Mouse (Mus musculus) stomach, postnatal 0 days (tissue): ENCODE measurements around the gene Tmem26. TPM values are rescaled to one million over a fixed set of nuclear protein-coding genes. Genes with fewer than 3 reads are reported as not detected.

Source experiments
- ATAC-seq: fragments of 200-750 bp; cut with Nextera tagmentation; 2 replicates; pipeline ENCODE4 v1.8.0; 2017; ENCODE audit not compliant: low FRiP score, low TSS enrichment
- DNase-seq: peaks from one replicate; pipeline ENCODE4 v3.0.0-alpha.2; 2016; ENCODE audit warnings: low spot score
- H3K27ac ChIP-seq: fragments of 300-500 bp; sonication (generic); replicated peaks from 2 replicates; pipeline ENCODE4 v1.5.1; 2014; ENCODE audit warnings: mild to moderate bottlenecking, control low read depth
- H3K27me3 ChIP-seq: fragments of 300-500 bp; sonication (generic); 2 replicates; pipeline ENCODE4 v1.6.1; 2014; ENCODE audit warnings: low read length; ENCODE audit not compliant: control insufficient read depth, insufficient read depth
- H3K36me3 ChIP-seq: fragments of 300-500 bp; sonication (generic); 2 replicates; pipeline ENCODE4 v1.6.1; 2014; ENCODE audit warnings: low read length, mixed read lengths; ENCODE audit not compliant: control insufficient read depth, insufficient read depth
- H3K4me1 ChIP-seq: fragments of 300-500 bp; sonication (generic); replicated peaks from 2 replicates; pipeline ENCODE4 v1.6.1; 2014; ENCODE audit warnings: antibody characterized with exemption; ENCODE audit not compliant: control insufficient read depth, insufficient read depth
- H3K4me2 ChIP-seq: fragments of 300-500 bp; sonication (generic); replicated peaks from 2 replicates; pipeline ENCODE4 v1.6.1; 2014; ENCODE audit warnings: low read depth, mild to moderate bottlenecking, control low read depth, moderate library complexity
- H3K4me3 ChIP-seq: fragments of 300-500 bp; sonication (generic); 2 replicates; pipeline ENCODE4 v1.5.1; 2014; ENCODE audit warnings: low read depth, low read length, control low read depth
- H3K9ac ChIP-seq: fragments of 300-500 bp; sonication (generic); 2 replicates; pipeline ENCODE4 v1.6.1; 2014; ENCODE audit warnings: mild to moderate bottlenecking, low read length, control low read depth, mixed read lengths
- H3K9me3 ChIP-seq: fragments of 300-500 bp; sonication (generic); 2 replicates; pipeline ENCODE4 v1.6.1; 2016; ENCODE audit warnings: low read length; ENCODE audit not compliant: control insufficient read depth
- CTCF ChIP-seq: IDR thresholded peaks from 2 replicates; pipeline ENCODE4 v1.5.1; 2016; ENCODE audit warnings: antibody characterized with exemption, low read depth, mild to moderate bottlenecking, moderate library complexity
- EP300 ChIP-seq: optimal IDR thresholded peaks from 2 replicates; pipeline ENCODE3; 2016; ENCODE audit warnings: antibody characterized with exemption
- WGBS: fragments of 180-500 bp; shearing (Covaris S2); extraction: QIAGEN DNeasy Blood & Tissue Kit; methylation state at CpG from one replicate; pipeline ENCODE4 v1.1.7; 2014; 5-methylcytosine and 5-hydroxymethylcytosine counted together
- polyA plus RNA-seq: library from polyadenylated mRNA; unstranded; fragments of >200 nt; fragmentation: Nextera tagmentation; extraction: Ambion mirVana; gene quantifications from 2 replicates; pipeline ENCODE4 v1.2.1, GENCODE M21; 2015

The Tmem26 gene
- polyA plus RNA-seq, 1 experiment from 2014 or later: 4.9 TPM

DNA sequence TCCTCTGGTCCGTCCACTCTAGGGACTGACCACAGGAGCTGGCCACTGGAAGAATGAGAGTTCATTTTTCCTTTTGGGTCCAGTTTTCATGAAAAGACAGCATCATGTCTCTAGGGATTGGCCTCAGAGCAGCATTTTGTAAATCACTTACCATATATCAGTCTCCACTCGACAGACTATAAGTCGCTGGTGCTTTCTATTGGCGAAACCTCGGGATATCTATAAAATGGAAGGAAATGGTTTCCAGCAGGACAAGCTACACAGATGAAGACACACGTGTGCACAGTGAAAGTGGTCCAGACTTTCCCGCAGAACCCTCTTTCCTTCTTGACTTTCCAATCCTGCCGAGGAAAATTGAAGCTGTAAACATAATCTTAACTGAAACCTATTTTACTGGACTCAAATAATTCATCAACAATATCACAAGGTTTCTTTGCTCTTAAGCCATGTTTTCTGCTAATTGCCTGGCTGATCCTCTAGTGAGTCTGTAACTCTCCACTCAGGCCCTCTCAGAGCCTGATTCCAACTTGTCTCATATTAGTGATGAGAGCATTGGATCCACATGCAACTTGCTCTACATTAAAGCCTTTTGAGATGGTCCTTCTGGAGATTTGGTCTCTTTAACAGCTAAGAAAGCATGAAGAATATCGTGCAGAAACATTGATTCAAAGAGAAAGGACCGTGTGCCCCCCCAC lies 94.8 kb downstream of the Tmem26 start:
- Histone ChIP-seq H3K9me3 (no peaks in the 10 kb centered on the region), H3K36me3 (no peaks in the 10 kb centered on the region), H3K4me1 (no peaks in the 10 kb centered on the region), H3K27ac (no peak overlapping the region), H3K27me3 (no peaks in the 10 kb centered on the region), H3K4me2 (no peak overlapping the region), H3K4me3 (no peak overlapping the region), H3K9ac (no peak overlapping the region)
- DNase-seq (no peak), ATAC-seq (no peak)
- TF ChIP-seq EP300 (no peak), CTCF (no peak)
- 72% methylated on average over 10 of the region's 10 CpGs for WGBS

DNA sequence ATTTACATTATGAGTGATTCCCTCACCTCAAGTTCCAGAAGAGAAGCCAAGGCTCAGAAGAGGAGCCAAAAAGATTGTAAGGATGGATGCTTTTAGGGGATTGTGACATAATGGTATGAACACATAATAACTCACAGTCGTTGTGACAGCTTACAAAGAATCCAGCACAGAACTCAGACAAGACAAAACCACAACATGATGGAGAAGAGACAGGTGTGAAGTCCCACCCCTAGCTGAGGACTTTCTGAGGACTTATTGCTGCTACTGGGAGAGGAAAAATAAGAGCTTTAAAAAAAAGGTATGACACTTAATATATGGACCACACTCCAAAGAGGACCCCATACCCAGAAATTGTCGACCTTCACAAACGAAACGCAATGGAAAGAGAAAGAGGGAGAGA lies 101.1 kb downstream of the Tmem26 start:
- Histone ChIP-seq H3K4me3 (no peak overlapping the region), H3K36me3 (no peaks in the 10 kb centered on the region), H3K9ac (no peak overlapping the region), H3K4me1 (no peaks in the 10 kb centered on the region), H3K27ac (no peak overlapping the region), H3K4me2 (no peak overlapping the region), H3K9me3 (no peaks in the 10 kb centered on the region), H3K27me3 (no peaks in the 10 kb centered on the region)
- 80% methylated on average over 4 of the region's 4 CpGs for WGBS
- DNase-seq: no peak
- TF ChIP-seq EP300 (no peak), CTCF (no peak)
- ATAC-seq: no peak

Other genes with a start within 250 kb of the Tmem26 start
- gene Cabcoco1, start 181.8 kb upstream of the Tmem26 start, polyA plus RNA-seq: 4.7 and 5.2 TPM in 2 replicates